Mouse (Mus musculus) stomach, embryonic 14.5 days (tissue): ENCODE measurements around the gene Scp2d1. TPM values are rescaled to one million over a fixed set of nuclear protein-coding genes. Genes with fewer than 3 reads are reported as not detected.

Experiments used
- ATAC-seq: fragments of 200-750 bp; cut with Nextera tagmentation; 2 replicates; pipeline ENCODE4 v1.8.0; 2017; ENCODE audit warnings: low read depth, moderate TSS enrichment; ENCODE audit not compliant: insufficient number of reproducible peaks, insufficient read depth, low FRiP score
- H3K27ac ChIP-seq: fragments of 300-500 bp; sonication (generic); 2 replicates; pipeline ENCODE4 v1.5.1; 2014; ENCODE audit warnings: mild to moderate bottlenecking, low read length, moderate library complexity, mixed read lengths
- H3K27me3 ChIP-seq: fragments of 300-500 bp; sonication (generic); 2 replicates; pipeline ENCODE4 v1.6.1; 2014; ENCODE audit warnings: low read length, control low read depth, mixed read lengths; ENCODE audit not compliant: control insufficient read depth, insufficient read depth
- H3K36me3 ChIP-seq: fragments of 300-500 bp; sonication (generic); 2 replicates; pipeline ENCODE4 v1.6.1; 2014; ENCODE audit warnings: mild to moderate bottlenecking, control low read depth, low read length, moderate library complexity, mixed read lengths; ENCODE audit not compliant: control insufficient read depth, insufficient read depth
- H3K4me1 ChIP-seq: fragments of 300-500 bp; sonication (generic); 2 replicates; pipeline ENCODE4 v1.6.1; 2014; ENCODE audit warnings: low read length, control low read depth, mixed read lengths; ENCODE audit not compliant: control insufficient read depth, insufficient read depth
- H3K4me2 ChIP-seq: fragments of 300-500 bp; sonication (generic); replicated peaks from 2 replicates; pipeline ENCODE4 v1.6.1; 2014; ENCODE audit warnings: low read depth, low read length, control low read depth
- H3K4me3 ChIP-seq: fragments of 300-500 bp; sonication (generic); 2 replicates; pipeline ENCODE4 v1.5.1; 2014; ENCODE audit warnings: low read depth, low read length, control low read depth
- H3K9ac ChIP-seq: fragments of 300-500 bp; sonication (generic); replicated peaks from 2 replicates; pipeline ENCODE4 v1.6.1; 2014; ENCODE audit warnings: low read depth, mild to moderate bottlenecking, control low read depth, low read length, moderate library complexity, mixed read lengths
- H3K9me3 ChIP-seq: fragments of 300-500 bp; sonication (generic); 2 replicates; pipeline ENCODE4 v1.6.1; 2016; ENCODE audit warnings: low read depth, low read length, control low read depth; ENCODE audit not compliant: control insufficient read depth
- WGBS: fragments of 180-500 bp; shearing (Covaris S2); extraction: QIAGEN DNeasy Blood & Tissue Kit; methylation state at CpG from one replicate; pipeline ENCODE4 v1.1.7; 2014; 5-methylcytosine and 5-hydroxymethylcytosine counted together
- polyA plus RNA-seq: library from polyadenylated mRNA; unstranded; fragments of >200 nt; fragmentation: Nextera tagmentation; extraction: Ambion mirVana; gene quantifications from 2 replicates; pipeline ENCODE4 v1.2.1, GENCODE M21; 2014

Gene Scp2d1
- polyA plus RNA-seq, 1 experiment from 2014 or later = not detected

DNA sequence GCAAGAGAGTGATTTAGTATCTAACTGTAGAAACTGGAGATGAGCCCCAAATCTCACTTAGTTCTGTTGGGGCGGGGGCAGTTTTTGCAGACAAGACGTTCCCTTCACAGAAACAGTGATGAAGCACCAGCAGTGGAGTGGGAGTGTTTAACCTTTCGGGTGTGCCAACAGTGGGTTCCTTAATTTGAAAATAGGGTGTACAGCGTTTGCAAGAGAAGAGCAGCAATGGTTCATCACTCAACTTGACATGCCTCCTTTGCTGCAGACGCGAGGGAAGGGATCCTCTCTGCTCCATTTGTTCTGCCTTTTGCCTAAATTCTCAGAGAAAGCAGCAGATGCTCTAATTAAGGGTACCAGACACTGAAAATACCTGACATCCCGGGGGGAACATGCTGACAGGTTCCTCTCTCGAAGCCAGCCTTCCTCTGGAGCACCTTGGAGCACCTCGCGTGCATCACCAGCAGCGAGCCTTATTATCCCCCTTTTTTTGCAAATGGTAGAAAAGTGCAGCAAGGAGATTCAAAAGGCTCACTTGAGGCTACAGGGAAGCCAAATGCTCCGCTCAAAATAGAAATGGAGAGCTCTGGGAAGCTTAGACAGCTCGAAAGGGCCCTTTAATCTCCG, 31.7 kb upstream of the Scp2d1 start:
- Histone ChIP-seq H3K9ac (no peak overlapping the region), H3K4me3 (no peak overlapping the region), H3K4me2 (no peak overlapping the region), H3K4me1 (no peaks in the 10 kb centered on the region), H3K27me3 (no peaks in the 10 kb centered on the region), H3K27ac (no peak overlapping the region), H3K36me3 (no peaks in the 10 kb centered on the region), H3K9me3 (no peaks in the 10 kb centered on the region)
- no peak for ATAC-seq
- 58% methylated on average over 14 of the region's 14 CpGs for WGBS

DNA sequence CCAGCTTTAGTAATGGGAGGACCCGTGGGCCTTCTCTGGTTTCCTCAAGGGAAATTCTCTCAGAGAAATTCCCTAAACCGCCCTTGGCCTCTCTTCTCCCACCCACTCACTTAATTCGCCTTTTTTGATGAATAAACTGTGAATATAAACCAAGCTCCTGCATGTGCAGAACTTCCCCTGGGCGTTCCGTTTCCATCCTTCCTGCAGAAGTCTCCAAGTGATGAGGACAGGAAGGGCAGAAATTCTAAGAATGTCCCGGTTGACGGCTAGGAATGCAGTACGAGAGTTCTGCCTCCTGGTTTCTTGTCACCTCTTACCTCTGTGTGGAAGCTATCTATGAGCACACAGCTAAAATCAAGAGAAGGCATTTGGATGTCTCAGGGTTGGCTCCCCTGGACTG, 25.9 kb upstream of the Scp2d1 start:
- 51% methylated on average over 8 of the region's 8 CpGs for WGBS
- H3K27me3 ChIP-seq = no peaks in the 10 kb centered on the region
- no peak overlapping the region for H3K4me2 ChIP-seq
- no peaks in the 10 kb centered on the region for H3K36me3 ChIP-seq
- no peak overlapping the region for H3K4me3 ChIP-seq
- ATAC-seq = no peak
- no peaks in the 10 kb centered on the region for H3K9me3 ChIP-seq
- no peak overlapping the region for H3K27ac ChIP-seq
- no peak overlapping the region for H3K9ac ChIP-seq
- no peaks in the 10 kb centered on the region for H3K4me1 ChIP-seq

DNA sequence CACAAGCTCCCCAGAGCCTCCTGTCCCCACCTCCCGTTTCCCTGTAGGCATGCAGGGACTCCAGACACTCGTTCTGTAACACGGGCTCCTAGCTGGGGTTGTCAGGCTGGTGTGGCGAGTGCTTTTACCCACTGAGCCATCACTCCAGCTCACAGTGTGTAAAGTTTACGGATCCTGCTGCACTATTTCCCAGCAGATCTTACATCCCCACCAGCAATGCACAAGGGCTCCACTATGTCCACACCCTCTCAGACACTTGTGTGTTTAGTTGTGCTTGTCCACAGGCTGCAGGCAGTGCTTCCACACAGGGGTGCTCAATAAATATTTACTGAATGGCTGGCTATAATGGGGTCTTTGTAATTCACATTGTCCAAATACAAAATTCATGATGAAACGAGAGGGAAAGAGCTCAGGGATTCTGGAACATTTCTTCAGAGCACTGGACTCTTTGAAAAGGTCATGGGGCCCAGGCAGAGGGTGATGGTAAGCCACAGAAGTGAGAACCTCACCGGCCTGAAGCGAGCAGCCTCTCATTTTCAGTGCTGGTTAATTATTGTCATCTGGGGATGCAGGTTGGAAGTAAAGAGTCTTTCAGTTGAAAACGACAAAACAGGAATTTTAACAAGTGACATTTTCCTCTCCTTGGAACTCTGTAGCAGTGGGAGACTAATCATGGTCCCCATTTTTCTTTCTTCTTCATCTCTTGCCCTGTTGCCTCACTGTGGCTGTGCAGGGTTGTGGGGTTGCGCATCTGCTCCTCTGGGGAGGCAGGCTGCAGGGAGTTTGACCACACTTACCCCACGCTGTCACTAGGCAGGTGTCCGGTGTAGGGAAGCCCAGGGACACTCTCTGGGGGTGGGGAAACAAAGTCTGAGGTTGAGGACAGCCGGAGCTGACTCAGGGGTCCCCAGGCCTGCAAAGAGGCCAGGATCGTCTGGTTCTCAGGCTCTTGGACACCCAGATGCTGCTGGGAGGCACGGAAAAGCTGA, 15.4 kb upstream of the Scp2d1 start:
- Histone ChIP-seq H3K4me1 (peaks cover 8% of the 10 kb centered on the region; the same call in 1 of the 2 replicates), H3K4me3 (no peak overlapping the region), H3K9me3 (no peaks in the 10 kb centered on the region), H3K4me2 (no peak overlapping the region), H3K36me3 (no peaks in the 10 kb centered on the region), H3K27ac (no peak overlapping the region), H3K9ac (no peak overlapping the region), H3K27me3 (no peaks in the 10 kb centered on the region)
- ATAC-seq = peak; percentile 70
- WGBS = 42% methylated on average over 15 of the region's 15 CpGs

DNA sequence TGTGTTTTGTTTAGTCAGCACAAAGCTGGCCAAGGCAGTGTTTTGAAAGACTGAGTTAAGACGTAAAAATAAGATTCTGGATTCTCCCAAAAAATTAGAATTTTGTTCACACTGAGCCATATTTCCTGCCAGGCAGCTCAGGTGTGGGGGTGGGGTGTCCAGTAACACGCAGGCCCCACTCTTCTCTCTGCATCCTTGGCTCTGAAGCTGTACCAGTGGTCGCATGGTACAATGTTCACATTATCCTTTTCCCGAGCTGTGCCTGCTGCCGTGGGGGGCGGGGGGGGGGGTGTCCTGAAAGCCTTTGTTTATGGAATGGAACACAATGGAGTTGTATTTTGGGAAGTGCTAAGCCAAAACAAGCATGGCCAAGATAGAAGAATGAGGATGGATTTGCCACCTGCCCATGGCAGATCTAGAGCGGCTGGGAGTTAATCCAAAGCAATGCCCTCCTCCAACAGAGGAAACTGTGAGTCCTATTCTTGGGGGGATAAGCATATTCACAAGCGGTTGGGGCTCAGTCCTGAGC, 5.1 kb downstream of the Scp2d1 start:
- no peaks in the 10 kb centered on the region for H3K36me3 ChIP-seq
- no peak overlapping the region for H3K4me2 ChIP-seq
- H3K27ac ChIP-seq = no peak overlapping the region
- H3K9ac ChIP-seq = no peak overlapping the region
- 67% methylated on average over 8 of the region's 8 CpGs for WGBS
- H3K27me3 ChIP-seq = no peaks in the 10 kb centered on the region
- no peaks in the 10 kb centered on the region for H3K9me3 ChIP-seq
- ATAC-seq = no peak
- no peaks in the 10 kb centered on the region for H3K4me1 ChIP-seq
- H3K4me3 ChIP-seq = no peak overlapping the region

DNA sequence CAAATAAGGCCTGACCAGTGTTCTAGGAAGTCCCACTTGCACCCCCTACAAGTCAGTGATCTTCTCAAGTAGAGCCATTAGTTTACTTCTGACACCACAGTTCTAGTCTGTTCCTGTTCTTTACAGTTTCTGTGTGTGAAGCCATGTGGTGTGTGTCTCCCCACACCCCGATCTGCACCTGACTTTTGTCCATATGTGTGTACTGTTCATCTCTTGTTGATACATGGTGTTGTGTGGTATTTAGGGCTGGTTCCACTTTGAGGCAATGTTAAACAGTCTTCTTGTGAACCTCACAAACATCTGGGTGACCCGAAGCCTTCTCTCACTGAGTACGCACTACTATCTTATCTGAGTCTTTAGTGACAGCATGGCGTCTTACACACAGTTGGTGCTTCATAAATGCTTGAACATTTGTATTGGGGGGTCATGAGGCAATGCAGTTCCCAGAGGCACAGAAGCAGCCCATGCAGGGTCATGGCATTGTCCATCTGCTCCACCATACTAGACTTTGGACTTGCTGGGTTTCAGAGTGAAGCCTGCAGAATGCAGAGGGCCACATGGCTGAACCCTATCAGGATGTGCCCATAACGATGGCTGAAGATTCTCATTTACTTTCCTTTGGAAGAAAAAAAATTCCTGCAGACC, 13.3 kb downstream of the Scp2d1 start:
- H3K4me2 ChIP-seq = no peak overlapping the region
- H3K36me3 ChIP-seq = no peaks in the 10 kb centered on the region
- 71% methylated on average over 5 of the region's 5 CpGs for WGBS
- H3K4me3 ChIP-seq = no peak overlapping the region
- peak; percentile 18; the same call in 1 of the 2 replicates for ATAC-seq
- no peaks in the 10 kb centered on the region for H3K27me3 ChIP-seq
- H3K4me1 ChIP-seq = no peaks in the 10 kb centered on the region
- H3K9ac ChIP-seq = no peak overlapping the region
- H3K27ac ChIP-seq = no peak overlapping the region
- H3K9me3 ChIP-seq = no peaks in the 10 kb centered on the region

DNA sequence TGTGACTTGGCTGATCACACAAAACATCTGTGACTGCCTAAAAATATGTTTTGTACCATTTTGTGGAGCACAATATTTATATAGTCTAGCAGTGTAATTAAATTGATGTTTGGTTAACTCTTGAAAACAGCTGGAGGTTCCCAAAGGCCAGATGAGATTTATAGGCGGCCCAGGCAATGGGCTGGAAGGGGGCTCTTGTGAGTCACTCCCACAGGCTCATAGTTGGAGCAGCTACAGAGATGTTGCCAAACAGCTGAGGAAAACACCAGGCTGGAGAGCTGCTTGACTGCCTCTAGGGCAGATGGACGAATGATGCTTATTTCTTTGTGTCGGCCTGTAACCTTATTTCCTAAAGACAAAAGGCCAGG, 13.8 kb downstream of the Scp2d1 start:
- 64% methylated on average over 3 of the region's 3 CpGs for WGBS
- no peak overlapping the region for H3K27ac ChIP-seq

DNA sequence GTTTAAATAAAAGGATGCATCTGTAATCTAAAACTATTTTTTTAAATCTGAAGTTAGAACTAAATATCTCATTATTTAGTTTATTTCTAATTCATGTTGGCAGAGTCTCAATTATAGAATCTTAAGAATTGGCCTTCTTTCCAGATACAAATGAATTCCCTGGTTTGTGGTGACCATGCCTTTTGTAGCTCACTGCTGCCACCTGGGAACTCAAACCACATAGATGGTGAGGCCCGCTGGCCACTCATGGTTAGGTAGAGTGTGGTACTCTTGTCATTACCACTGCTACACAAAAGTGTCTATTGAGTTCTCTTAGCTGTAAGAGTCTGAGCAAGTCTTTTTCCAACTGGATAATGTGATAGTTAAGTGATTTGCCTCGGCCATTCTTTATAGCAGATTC, 45.4 kb downstream of the Scp2d1 start:
- no peak overlapping the region for H3K27ac ChIP-seq
- no peaks in the 10 kb centered on the region for H3K27me3 ChIP-seq
- no peaks in the 10 kb centered on the region for H3K4me1 ChIP-seq
- H3K9ac ChIP-seq = no peak overlapping the region
- no peak for ATAC-seq
- no peaks in the 10 kb centered on the region for H3K9me3 ChIP-seq
- WGBS = 82% methylated on average over 2 of the region's 2 CpGs
- H3K4me3 ChIP-seq = no peak overlapping the region
- no peaks in the 10 kb centered on the region for H3K36me3 ChIP-seq
- no peak overlapping the region for H3K4me2 ChIP-seq

More for the DNA sequence above, 13.8 kb downstream of the Scp2d1 start:
- no peaks in the 10 kb centered on the region for H3K27me3 ChIP-seq
- peak; percentile 42; the same call in 1 of the 2 replicates for ATAC-seq
- no peak overlapping the region for H3K9ac ChIP-seq
- H3K4me1 ChIP-seq = no peaks in the 10 kb centered on the region
- no peaks in the 10 kb centered on the region for H3K36me3 ChIP-seq
- H3K4me3 ChIP-seq = no peak overlapping the region
- no peaks in the 10 kb centered on the region for H3K9me3 ChIP-seq
- no peak overlapping the region for H3K4me2 ChIP-seq
